Mouse (Mus musculus): ENCODE measurements at regions not wholly inside any gene's neighbourhood (a gene's known extent, or its start where the extent isn't known, plus 50 kb on each side); places are given as distances from the start of the nearest gene placed in this dataset.

GRCm38 (mm10) chr3:34137984-34138383, 56.9 kb upstream of the Dnajc19 start:
- Histone ChIP-seq H3K9ac (no peak overlapping the region), H3K4me1 (replicated peaks) (no peaks in the 10 kb centered on the region), H3K4me2 (no peak overlapping the region), H3K36me3 (no peaks in the 10 kb centered on the region), H3K9me3 (replicated peaks) (no peaks in the 10 kb centered on the region), H3K27ac (no peak overlapping the region), H3K4me3 (replicated peaks) (no peak overlapping the region), H3K27me3 (no peaks in the 10 kb centered on the region)
- DNase-seq (no peak), ATAC-seq (ENCODE audit: low read depth) (no peak)
- 53% methylated on average over 7 of the region's 7 CpGs for WGBS (ENCODE audit: insufficient replicate concordance)

GRCm38 (mm10) chr3:34136385-34136784, 55.3 kb upstream of the Dnajc19 start:
- WGBS (ENCODE audit: insufficient replicate concordance), result 64% methylated on average over 2 of the region's 2 CpGs
- DNase-seq, result no peak

More at GRCm38 (mm10) chr3:34136385-34136784, 55.3 kb upstream of the Dnajc19 start:
- Histone ChIP-seq H3K9ac (no peak overlapping the region), H3K4me2 (no peak overlapping the region), H3K27me3 (no peaks in the 10 kb centered on the region), H3K4me1 (replicated peaks) (no peaks in the 10 kb centered on the region), H3K36me3 (no peaks in the 10 kb centered on the region), H3K27ac (no peak overlapping the region), H3K4me3 (replicated peaks) (no peak overlapping the region), H3K9me3 (replicated peaks) (no peaks in the 10 kb centered on the region)
- ATAC-seq (ENCODE audit: low read depth), result no peak
